Mouse (Mus musculus) CH12.LX (cell line): ENCODE measurements around the gene Dph2. TPM values are rescaled to one million over a fixed set of nuclear protein-coding genes. Genes with fewer than 3 reads are reported as not detected.

Experiments used
- DNase-seq: peaks from one replicate; pipeline ENCODE4 v3.0.0-alpha.2; 2013; ENCODE audit errors: extremely low read depth
- H3K27ac ChIP-seq: 2 replicates; pipeline ENCODE4 v1.5.1; 2012; ENCODE audit warnings: low read depth, mild to moderate bottlenecking, control low read depth, moderate library complexity; ENCODE audit not compliant: insufficient read depth
- H3K27me3 ChIP-seq: replicated peaks from 2 replicates; pipeline ENCODE3; 2012; ENCODE audit warnings: inconsistent platforms
- H3K36me3 ChIP-seq, 2 experiments: replicated peaks in 1 of 2; 2 replicates each; pipeline versions ENCODE3 to v1.6.1; 2012; ENCODE audit warnings: inconsistent platforms in 1 of 2, low read length in 1 of 2, mild to moderate bottlenecking in 1 of 2, mixed read lengths in 1 of 2, moderate library complexity in 1 of 2; ENCODE audit not compliant: control insufficient read depth in 1 of 2, insufficient read depth in 1 of 2
- H3K4me1 ChIP-seq, 2 experiments: 2 replicates each; pipeline ENCODE4 v1.6.1; 2012; ENCODE audit warnings: inconsistent platforms in 1 of 2, moderate library complexity in 1 of 2; ENCODE audit not compliant: insufficient read depth in 2 of 2, control insufficient read depth in 1 of 2
- H3K4me2 ChIP-seq: 2 replicates; pipeline ENCODE4 v1.6.1; 2012; ENCODE audit warnings: low read depth, mild to moderate bottlenecking, control low read depth; ENCODE audit not compliant: poor library complexity, insufficient read depth, severe bottlenecking
- H3K4me3 ChIP-seq, 3 experiments: fragments of 150-350 bp in 1 of 3; sonication (generic) in 1 of 3; replicated peaks in 1 of 3; 2 replicates each; pipeline versions ENCODE3 to v1.5.1; 2011 to 2012; ENCODE audit warnings: low read depth in 2 of 3, low read length in 2 of 3, mild to moderate bottlenecking in 2 of 3, moderate library complexity in 2 of 3, control low read depth in 1 of 3, improper control_type of control experiment in 1 of 3, inconsistent platforms in 1 of 3, mixed read lengths in 1 of 3; ENCODE audit not compliant: poor library complexity in 1 of 3
- H3K79me2 ChIP-seq: replicated peaks from 2 replicates; pipeline ENCODE4 v1.6.1; 2012; ENCODE audit warnings: mild to moderate bottlenecking, moderate library complexity; ENCODE audit not compliant: control insufficient read depth, poor library complexity, insufficient read depth, severe bottlenecking; ENCODE audit errors: extremely low read depth
- H3K9ac ChIP-seq: 2 replicates; pipeline ENCODE4 v1.6.1; 2012; ENCODE audit warnings: low read depth, mild to moderate bottlenecking, control low read depth, moderate library complexity; ENCODE audit not compliant: insufficient read depth
- H3K9me3 ChIP-seq: replicated peaks from 2 replicates; pipeline ENCODE3; 2012; ENCODE audit warnings: low read length, inconsistent platforms, mixed read lengths
- BHLHE40 ChIP-seq: IDR thresholded peaks from 2 replicates; pipeline ENCODE4 v1.6.1; 2011; ENCODE audit warnings: mild to moderate bottlenecking, low read depth, low read length, improper control_type of control experiment
- CHD1 ChIP-seq: IDR thresholded peaks from 2 replicates; pipeline ENCODE4 v1.6.1; 2012; ENCODE audit warnings: low read depth, low read length, improper control_type of control experiment, inconsistent platforms
- CHD2 ChIP-seq: IDR thresholded peaks from 2 replicates; pipeline ENCODE4 v1.6.1; 2011; ENCODE audit warnings: low read length, improper control_type of control experiment
- CTCF ChIP-seq, 2 experiments: IDR thresholded peaks in 1 of 2; conservative IDR thresholded peaks in 1 of 2; 2 replicates each; pipeline ENCODE4 v1.5.1; 2011 to 2012; ENCODE audit warnings: low read depth in 2 of 2, low read length in 2 of 2, improper control_type of control experiment in 1 of 2, inconsistent platforms in 1 of 2, mild to moderate bottlenecking in 1 of 2, moderate library complexity in 1 of 2
- E2F4 ChIP-seq: IDR thresholded peaks from 2 replicates; pipeline ENCODE4 v1.6.1; 2011; ENCODE audit warnings: low read depth, low read length, improper control_type of control experiment; ENCODE audit not compliant: insufficient replicate concordance
- ELF1 ChIP-seq: IDR thresholded peaks from 2 replicates; pipeline ENCODE4 v1.6.1; 2014; ENCODE audit warnings: low read depth, mild to moderate bottlenecking, inconsistent platforms, low read length, improper control_type of control experiment
- EP300 ChIP-seq: IDR thresholded peaks from 2 replicates; pipeline ENCODE4 v1.6.1; 2011; ENCODE audit warnings: low read length, improper control_type of control experiment
- ETS1 ChIP-seq: conservative IDR thresholded peaks from 2 replicates; pipeline ENCODE4 v1.6.1; 2012; ENCODE audit warnings: low read depth, mild to moderate bottlenecking, inconsistent platforms, low read length, improper control_type of control experiment, moderate library complexity
- GABPA ChIP-seq: IDR thresholded peaks from 2 replicates; pipeline ENCODE4 v1.6.1; 2012; ENCODE audit warnings: low read depth, low read length, improper control_type of control experiment, inconsistent platforms; ENCODE audit not compliant: insufficient replicate concordance
- HCFC1 ChIP-seq: IDR thresholded peaks from 2 replicates; pipeline ENCODE4 v1.6.1; 2012; ENCODE audit warnings: low read depth, mild to moderate bottlenecking, inconsistent platforms, low read length, improper control_type of control experiment
- JUN ChIP-seq: IDR thresholded peaks from 2 replicates; pipeline ENCODE4 v1.6.1; 2011; ENCODE audit warnings: low read depth, mild to moderate bottlenecking, low read length, improper control_type of control experiment, moderate library complexity; ENCODE audit not compliant: insufficient read depth
- JUND ChIP-seq: conservative IDR thresholded peaks from 2 replicates; pipeline ENCODE4 v1.6.1; 2011; ENCODE audit warnings: low read depth, low read length, improper control_type of control experiment
- KAT2A ChIP-seq: IDR thresholded peaks from 2 replicates; pipeline ENCODE4 v1.6.1; 2012; ENCODE audit warnings: low read length, improper control_type of control experiment, inconsistent platforms; ENCODE audit not compliant: insufficient replicate concordance
- MAFK ChIP-seq: IDR thresholded peaks from 2 replicates; pipeline ENCODE4 v1.6.1; 2011; ENCODE audit warnings: low read length, improper control_type of control experiment; ENCODE audit not compliant: insufficient replicate concordance
- MAZ ChIP-seq: IDR thresholded peaks from 2 replicates; pipeline ENCODE4 v1.6.1; 2012; ENCODE audit warnings: low read depth, mild to moderate bottlenecking, inconsistent platforms, low read length, improper control_type of control experiment, moderate library complexity
- MEF2A ChIP-seq: IDR thresholded peaks from 2 replicates; pipeline ENCODE4 v1.6.1; 2014; ENCODE audit warnings: low read depth, mild to moderate bottlenecking, inconsistent platforms, low read length, improper control_type of control experiment, borderline replicate concordance
- MXI1 ChIP-seq: IDR thresholded peaks from 2 replicates; pipeline ENCODE4 v1.6.1; 2011; ENCODE audit warnings: mild to moderate bottlenecking, low read depth, low read length, improper control_type of control experiment
- MYC ChIP-seq: IDR thresholded peaks from 2 replicates; pipeline ENCODE4 v1.6.1; 2011; ENCODE audit warnings: low read depth, mild to moderate bottlenecking, improper control_type of control experiment, low read length
- NRF1 ChIP-seq: IDR thresholded peaks from 2 replicates; pipeline ENCODE4 v1.6.1; 2014; ENCODE audit warnings: low read depth, mild to moderate bottlenecking, inconsistent platforms, low read length, improper control_type of control experiment, moderate library complexity
- PAX5 ChIP-seq: IDR thresholded peaks from 2 replicates; pipeline ENCODE4 v1.6.1; 2012; ENCODE audit warnings: low read length, inconsistent platforms, mixed read lengths
- POLR2A ChIP-seq: IDR thresholded peaks from 2 replicates; pipeline ENCODE4 v1.6.1; 2011; ENCODE audit warnings: low read depth, mild to moderate bottlenecking, improper control_type of control experiment, low read length
- POLR2AphosphoS2 ChIP-seq: IDR thresholded peaks from 2 replicates; pipeline ENCODE4 v1.6.1; 2011; ENCODE audit warnings: low read depth, low read length, improper control_type of control experiment
- RAD21 ChIP-seq: IDR thresholded peaks from 2 replicates; pipeline ENCODE4 v1.6.1; 2011; ENCODE audit warnings: low read depth, mild to moderate bottlenecking, low read length, improper control_type of control experiment, moderate library complexity
- SIN3A ChIP-seq: IDR thresholded peaks from 2 replicates; pipeline ENCODE4 v1.6.1; 2012; ENCODE audit warnings: low read length, improper control_type of control experiment, inconsistent platforms
- SMC3 ChIP-seq: IDR thresholded peaks from 2 replicates; pipeline ENCODE4 v1.6.1; 2011; ENCODE audit warnings: low read depth, low read length, improper control_type of control experiment
- TBP ChIP-seq: conservative IDR thresholded peaks from 2 replicates; pipeline ENCODE4 v1.6.1; 2011; ENCODE audit warnings: low read depth, low read length, improper control_type of control experiment
- TCF12 ChIP-seq: IDR thresholded peaks from 2 replicates; pipeline ENCODE4 v1.6.1; 2014; ENCODE audit warnings: low read depth, mild to moderate bottlenecking, inconsistent platforms, low read length, improper control_type of control experiment
- UBTF ChIP-seq: IDR thresholded peaks from 2 replicates; pipeline ENCODE4 v1.6.1; 2012; ENCODE audit warnings: low read depth, mild to moderate bottlenecking, inconsistent platforms, low read length, improper control_type of control experiment, moderate library complexity
- USF1 ChIP-seq: IDR thresholded peaks from 2 replicates; pipeline ENCODE4 v1.6.1; 2014; ENCODE audit warnings: low read depth, mild to moderate bottlenecking, inconsistent platforms, low read length, improper control_type of control experiment
- ZC3H11A ChIP-seq: IDR thresholded peaks from 2 replicates; pipeline ENCODE4 v1.6.1; 2012; ENCODE audit warnings: low read depth, mild to moderate bottlenecking, inconsistent platforms, low read length, improper control_type of control experiment
- ZKSCAN1 ChIP-seq: IDR thresholded peaks from 2 replicates; pipeline ENCODE4 v1.6.1; 2012; ENCODE audit warnings: low read depth, inconsistent platforms, low read length, improper control_type of control experiment, borderline replicate concordance
- ZMIZ1 ChIP-seq: IDR thresholded peaks from 2 replicates; pipeline ENCODE4 v1.6.1; 2012; ENCODE audit warnings: low read depth, mild to moderate bottlenecking, inconsistent platforms, low read length, improper control_type of control experiment
- ZNF384 ChIP-seq: IDR thresholded peaks from 2 replicates; pipeline ENCODE4 v1.6.1; 2012; ENCODE audit warnings: low read depth, low read length, improper control_type of control experiment, inconsistent platforms
- dilution Hi-C: fragments of 300-500 bp; cut with MboI; formaldehyde crosslinking; loops from 2 replicates; pipeline ENCODE4 v1.14.3; 2020; ENCODE audit warnings: low sequenced_read_pairs; ENCODE audit not compliant: extremely low pct_unique_long_range_greater_than_20kb, extremely low pct_ligation_motif_present
- in situ Hi-C: fragments of 300-500 bp; cut with MboI; formaldehyde crosslinking; loops from 3 replicates; pipeline ENCODE4 v1.14.3; 2019; ENCODE audit warnings: low sequenced_read_pairs, low pct_ligation_motif_present, low pct_unique_long_range_greater_than_20kb, mixed read lengths
- polyA plus RNA-seq: library from polyadenylated mRNA; unstranded; fragments of >175 nt; gene quantifications from 2 replicates; pipeline ENCODE4 v1.2.1, GENCODE M21; 2012; ENCODE audit warnings: low read depth; ENCODE audit not compliant: insufficient read length
- total RNA-seq, 2 experiments: library from RNA; depleted of rRNA; stranded (reverse); fragments of 300-350 nt in 1 of 2; fragments of >200 nt in 1 of 2; gene quantifications; 2 replicates each; pipeline ENCODE4 v1.2.3; 2012 to 2014

The Dph2 gene
- total and polyA plus RNA-seq, 3 experiments, result 19.8 to 21.5 (median 20.8) TPM

DNA sequence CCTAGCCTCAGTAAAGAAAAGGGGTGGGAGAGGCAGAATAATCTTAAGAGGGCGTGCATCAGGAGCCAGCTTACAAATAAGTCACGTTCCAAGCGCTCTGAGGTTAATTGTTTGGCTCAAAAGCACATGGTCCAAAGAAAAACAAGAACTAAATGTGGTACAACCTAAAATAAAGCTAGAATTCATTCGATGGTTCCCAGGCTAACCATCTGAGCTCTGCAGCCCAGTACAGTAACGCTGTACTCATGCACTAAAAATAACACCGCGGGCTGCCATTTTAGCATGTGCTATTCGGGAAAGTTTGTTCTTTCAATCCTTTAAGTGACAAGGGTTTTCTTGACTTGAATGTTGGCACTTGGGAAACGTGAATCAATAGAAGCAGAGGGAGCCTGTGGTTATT, 31.3 kb downstream of the Dph2 start:
- H3K9ac ChIP-seq, result no peak overlapping the region
- in situ Hi-C loops, result no loop called here
- dilution Hi-C loops, result no loop called here
- no peak for DNase-seq
- TF ChIP-seq HCFC1 (no peak), ZMIZ1 (no peak), ZC3H11A (no peak), TBP (no peak), RAD21 (no peak), JUN (no peak), MAZ (no peak), MYC (no peak), CHD2 (no peak), UBTF (no peak), MXI1 (no peak), KAT2A (no peak), BHLHE40 (no peak), MAFK (no peak), ZKSCAN1 (no peak), TCF12 (no peak), MEF2A (no peak)
- TF ChIP-seq, all 38 proteins: peak for 0
- Histone ChIP-seq H3K4me2 (no peak overlapping the region), H3K4me3 (no peak overlapping the region), H3K4me1 (peaks cover 14 to 22% of the 10 kb centered on the region in 2 experiments), H3K27ac (no peak overlapping the region), H3K27me3 (no peaks in the 10 kb centered on the region), H3K9me3 (no peaks in the 10 kb centered on the region), H3K36me3 (peaks cover 65 to 95% of the 10 kb centered on the region in 2 experiments), H3K79me2 (no peaks in the 10 kb centered on the region)

DNA sequence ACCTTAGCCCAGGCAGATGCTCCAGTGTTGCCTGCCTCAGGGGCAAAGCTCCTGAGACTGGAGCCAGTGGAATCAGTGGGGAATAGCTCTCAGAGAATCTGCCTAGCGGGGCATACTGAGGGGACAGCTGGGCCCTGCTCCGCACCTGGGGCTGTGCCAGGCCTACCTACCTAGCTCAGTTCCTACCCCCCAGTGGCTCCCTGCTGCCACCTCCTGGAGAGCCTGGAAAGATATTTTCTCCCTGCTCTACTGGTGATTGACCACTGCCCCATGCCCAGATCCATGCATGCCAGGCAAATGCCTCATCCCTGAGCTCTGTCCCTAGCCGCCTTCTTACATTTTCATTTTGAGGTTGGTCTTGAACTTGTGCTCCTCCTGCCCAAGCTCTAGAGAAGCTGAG, 33.0 kb downstream of the Dph2 start:
- Histone ChIP-seq H3K9me3 (no peaks in the 10 kb centered on the region), H3K27me3 (no peaks in the 10 kb centered on the region), H3K9ac (no peak overlapping the region), H3K27ac (no peak overlapping the region), H3K36me3 (peaks cover 51 to 95% of the 10 kb centered on the region in 2 experiments), H3K4me1 (peaks cover 14 to 22% of the 10 kb centered on the region in 2 experiments), H3K4me2 (no peak overlapping the region), H3K79me2 (no peaks in the 10 kb centered on the region), H3K4me3 (no peak overlapping the region)
- dilution Hi-C loops (no loop called here), in situ Hi-C loops (no loop called here)
- no peak for TF ChIP-seq USF1
- TF ChIP-seq TBP, result no peak
- no peak for TF ChIP-seq ZKSCAN1
- peak; percentile 70 for TF ChIP-seq SMC3
- no peak for TF ChIP-seq POLR2A
- no peak for TF ChIP-seq CHD1
- TF ChIP-seq CHD2, result no peak
- peak; percentile 15 to 71; a peak in 2 of 4 replicates for TF ChIP-seq CTCF (conservative IDR thresholded peaks at IDR 0.05 in 1 of 2, IDR thresholded peaks at IDR 0.05 in 1 of 2; ENCODE audit: low read depth in 2 of 2, low read length in 2 of 2)
- no peak for TF ChIP-seq MAFK
- TF ChIP-seq GABPA, result no peak
- TF ChIP-seq SIN3A, result no peak
- no peak for TF ChIP-seq E2F4
- TF ChIP-seq RAD21, result peak; percentile 61
- TF ChIP-seq ELF1, result no peak
- no peak for TF ChIP-seq TCF12
- no peak for TF ChIP-seq EP300
- no peak for TF ChIP-seq JUN
- TF ChIP-seq PAX5, result no peak
- TF ChIP-seq MXI1, result no peak
- no peak for TF ChIP-seq MYC
- TF ChIP-seq ETS1, result no peak
- TF ChIP-seq ZC3H11A, result no peak
- TF ChIP-seq JUND, result no peak
- no peak for TF ChIP-seq POLR2AphosphoS2
- TF ChIP-seq ZNF384, result no peak
- TF ChIP-seq NRF1, result no peak
- DNase-seq, result peak; percentile 43
